Mouse (Mus musculus) kidney, postnatal 36 days (tissue): ENCODE data around the gene Guf1.

Experiments
- DNase-seq, 2 experiments: peaks; one replicate each; pipeline ENCODE4 v3.0.0; 2021 to 2022; ENCODE audit warnings: mixed read lengths in 2 of 2

Gene Guf1

DNA sequence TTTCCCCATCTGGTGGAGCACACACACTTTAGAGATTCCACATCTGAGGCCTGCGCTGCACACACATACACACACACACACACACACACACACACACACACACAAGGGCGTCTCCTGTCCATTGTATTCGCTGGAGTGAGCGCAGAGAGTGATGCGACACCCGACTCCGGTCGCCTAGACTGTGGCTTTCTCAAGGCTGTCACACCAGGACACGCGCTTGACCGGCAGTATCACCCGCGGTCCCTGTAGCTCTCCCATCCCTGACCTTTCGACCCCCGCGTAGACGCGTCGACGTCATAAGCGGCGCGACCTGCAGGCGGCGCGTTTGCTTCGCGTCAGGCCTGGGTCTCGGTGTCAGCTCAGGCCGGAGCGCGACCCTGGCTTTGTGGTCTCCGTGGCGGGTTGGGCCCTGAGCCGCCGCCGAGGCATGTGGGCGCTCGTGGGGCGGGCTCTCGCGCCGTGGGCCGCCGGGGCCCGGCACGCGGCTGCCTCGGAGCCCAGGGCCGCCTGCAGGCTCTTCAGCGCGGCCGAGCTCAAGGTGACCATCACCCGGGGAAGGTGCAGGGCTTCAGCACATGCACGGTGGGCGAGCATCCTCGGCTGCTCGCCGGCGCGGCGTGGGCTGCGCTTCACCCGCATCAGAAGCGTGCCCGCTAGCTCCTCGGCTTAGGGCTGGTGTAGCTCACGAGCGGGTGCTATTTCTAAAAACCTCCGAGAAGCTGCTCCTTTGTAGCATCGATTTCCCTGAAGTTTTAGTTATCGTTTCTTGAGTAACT is at the start of gene Guf1:
Guf1 (plus strand) TSS at position 296 of the 776 bp plus-strand sequence.
- DNase-seq, result peak; percentile 93 to 96

GRCm38 (mm10) chr5:69507045-69507444 is 49.7 kb upstream of the Guf1 start:
- DNase-seq, result no peak

- DNase-seq, result no peak
Measured at GRCm38 (mm10) chr5:69511631-69512030, 45.1 kb upstream of the Guf1 start.

- no peak for DNase-seq
Measured at GRCm38 (mm10) chr5:69512203-69512602, 44.5 kb upstream of the Guf1 start.

GRCm38 (mm10) chr5:69520661-69521278 is 36.0 kb upstream of the Guf1 start:
- peak; percentile 14 to 72 for DNase-seq

DNA sequence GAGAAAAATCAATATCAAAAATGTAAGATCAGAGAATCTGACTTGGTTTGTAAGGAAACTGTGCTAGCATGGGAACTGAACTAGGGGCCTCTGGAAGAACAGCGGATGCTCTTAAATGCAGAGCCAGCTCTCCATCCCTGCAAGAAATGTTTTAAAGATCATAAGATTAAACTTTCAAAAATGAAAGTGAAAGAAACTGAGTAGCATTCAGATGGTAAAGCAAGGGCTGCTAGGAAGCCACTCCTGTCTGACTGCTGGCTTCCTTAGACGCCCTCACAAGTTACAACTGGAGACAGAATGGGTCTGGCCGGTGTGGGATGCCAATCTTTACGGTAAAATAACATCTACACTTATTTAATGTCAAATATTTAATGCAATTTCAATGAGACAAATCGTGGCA is 34.7 kb upstream of the Guf1 start:
- no peak for DNase-seq

GRCm38 (mm10) chr5:69523944-69524343 is 32.8 kb upstream of the Guf1 start:
- DNase-seq, result no peak

DNA sequence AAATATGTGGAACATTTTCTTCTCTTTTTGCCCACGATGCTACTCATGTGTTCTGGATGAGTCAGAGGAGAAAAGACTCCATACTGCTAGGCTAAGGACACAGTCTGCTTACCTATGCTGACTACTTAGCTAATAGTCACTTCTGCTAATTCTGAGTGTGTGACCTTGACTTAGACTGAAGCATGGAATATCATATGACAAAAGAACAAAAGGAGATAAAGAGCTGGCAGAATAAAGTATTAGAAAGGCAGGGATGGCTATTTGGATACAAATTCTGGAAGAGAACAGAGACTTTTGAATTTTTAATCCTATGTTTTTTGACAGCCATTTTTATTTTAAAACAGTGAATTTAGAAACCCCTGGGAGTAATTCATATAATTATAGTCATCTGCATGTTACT is 15.0 kb upstream of the Guf1 start:
- no peak for DNase-seq

DNA sequence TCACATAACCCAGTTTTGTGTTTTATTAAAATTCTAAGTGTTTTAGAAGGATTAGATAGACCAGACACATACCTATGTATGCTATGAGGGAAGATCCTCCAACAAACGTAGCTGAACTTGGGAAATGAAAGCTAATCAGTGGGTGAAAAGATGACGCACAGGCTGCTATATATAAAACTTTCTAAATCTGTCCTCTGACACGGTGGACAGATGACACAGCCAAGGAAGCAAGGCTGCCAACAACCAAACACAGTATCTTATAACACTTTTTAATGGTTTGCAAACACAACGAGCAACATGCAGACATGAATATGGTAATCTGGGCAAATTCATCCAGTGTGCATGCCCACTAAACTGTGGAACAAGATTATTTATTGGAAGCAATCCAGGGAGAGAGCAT is 14.2 kb upstream of the Guf1 start, which contains the start of gene Yipf7:
Yipf7 (minus strand) TSS at position 160 of the 400 bp plus-strand sequence.
- no peak for DNase-seq

DNA sequence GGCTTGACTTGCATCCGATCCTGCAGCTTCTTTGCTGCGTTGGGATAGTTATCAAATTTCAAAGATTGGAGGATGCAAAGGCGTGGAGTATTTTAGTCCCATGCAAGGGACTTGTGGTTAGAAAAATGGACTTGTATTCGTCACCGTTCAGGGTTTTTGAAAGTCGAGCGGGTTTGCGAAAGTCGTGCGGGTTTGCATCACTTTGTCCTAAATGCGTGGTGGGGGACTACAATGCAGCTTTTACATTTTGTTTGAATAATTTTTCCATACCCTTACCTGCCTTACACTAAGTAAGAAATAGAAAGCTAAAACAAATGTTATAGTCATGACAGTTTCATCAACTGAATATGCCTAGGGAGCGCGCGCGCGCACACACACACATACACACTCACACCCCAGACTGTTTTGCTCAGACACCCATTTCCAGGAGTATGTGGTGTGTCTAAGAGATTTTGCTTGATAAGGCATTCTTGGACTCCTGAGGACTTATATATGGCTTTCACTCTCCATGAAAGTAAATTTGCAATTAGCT is 747 bp downstream of the Guf1 start:
- peak in 1 of 2 experiments; percentile 8 for DNase-seq

DNA sequence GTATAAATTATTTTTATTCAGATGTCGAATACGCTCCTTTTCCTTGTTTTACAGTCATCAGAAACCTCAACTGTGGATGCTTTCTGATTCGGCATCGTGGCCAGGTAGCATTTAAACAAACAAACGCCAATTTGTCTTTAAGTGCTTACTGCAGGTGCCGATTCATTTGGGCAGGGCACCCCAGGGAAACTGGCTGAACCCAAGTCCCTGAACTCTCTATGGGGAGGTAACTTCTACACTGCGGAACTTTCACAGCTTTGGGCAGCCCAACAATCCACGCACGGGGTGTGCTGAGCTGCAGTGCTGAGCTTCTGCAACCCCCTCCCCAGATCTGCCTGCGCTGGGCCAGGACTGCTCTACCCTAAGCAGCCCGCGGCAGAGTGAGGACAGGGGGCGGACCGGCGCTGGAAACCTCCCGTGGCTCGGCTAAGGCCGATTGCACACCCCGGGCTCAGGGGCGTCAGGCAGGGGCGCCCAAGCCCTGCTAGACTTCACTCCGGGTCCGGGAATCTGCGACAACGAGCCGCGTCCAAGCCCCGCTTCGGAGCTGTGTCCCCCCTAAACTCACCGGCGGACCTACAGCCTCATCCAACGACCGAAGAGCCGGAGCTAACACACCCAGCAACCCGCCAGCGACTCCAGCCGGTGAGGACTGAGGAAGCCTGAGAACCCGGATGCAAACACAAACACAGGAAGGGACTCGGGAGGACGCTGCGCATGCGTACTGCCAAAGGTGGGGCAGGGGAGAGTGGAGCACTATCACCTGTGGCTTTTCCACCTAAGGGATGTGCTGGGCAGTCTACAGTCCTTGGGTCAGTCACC is 35.1 kb downstream of the Guf1 start, which contains the start of gene Gnpda2:
Gnpda2 (minus strand) TSS at position 701 of the 822 bp plus-strand sequence.
- peak; percentile 89 to 91 for DNase-seq

- DNase-seq, result peak in 1 of 2 experiments; percentile 14
Measured at GRCm38 (mm10) chr5:69601027-69601426, 44.3 kb downstream of the Guf1 start.

DNA sequence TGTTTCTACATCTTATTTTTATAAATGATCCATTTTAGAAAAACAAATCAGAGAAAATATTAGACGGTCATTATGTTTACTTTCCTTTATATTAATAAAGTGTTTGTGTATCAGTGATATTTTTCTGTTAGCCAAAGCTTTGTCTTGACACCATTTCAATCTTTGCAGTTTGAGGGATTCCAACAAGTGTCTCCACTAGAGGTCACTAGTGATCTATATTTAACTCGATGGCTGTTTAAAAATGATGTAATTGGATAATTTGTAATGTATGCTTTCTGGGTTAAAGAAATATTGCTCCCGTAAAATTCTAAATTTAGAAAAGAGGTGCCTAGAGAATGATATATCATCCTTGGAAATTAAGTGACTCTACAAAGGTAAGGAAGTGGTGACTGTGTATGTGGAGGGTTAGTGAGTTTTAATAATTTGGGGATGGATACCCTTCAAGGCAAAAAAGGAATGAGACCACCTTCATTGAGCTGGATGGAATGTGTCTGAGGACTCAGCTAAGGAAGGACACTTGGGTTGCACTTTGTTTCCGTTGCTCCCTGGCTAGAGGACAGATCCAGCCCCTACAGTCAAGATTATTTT is 56.6 kb downstream of the Guf1 start:
- peak in 1 of 2 experiments; percentile 5 for DNase-seq

- DNase-seq, result no peak
Measured at GRCm38 (mm10) chr5:69620899-69621298, 64.2 kb downstream of the Guf1 start.
